Mouse (Mus musculus) kidney, postnatal 14 days (tissue): ENCODE measurements around the gene Pyroxd2.
"Not testable (repeated sequence)": the region's sequence is repeated elsewhere in the genome, so short reads cannot be mapped to it uniquely, and the experiment has no call there.

ENCODE experiments used
- DNase-seq: peaks from one replicate; pipeline ENCODE4 v3.0.0; 2022; ENCODE audit warnings: mixed read lengths

The Pyroxd2 gene

DNA sequence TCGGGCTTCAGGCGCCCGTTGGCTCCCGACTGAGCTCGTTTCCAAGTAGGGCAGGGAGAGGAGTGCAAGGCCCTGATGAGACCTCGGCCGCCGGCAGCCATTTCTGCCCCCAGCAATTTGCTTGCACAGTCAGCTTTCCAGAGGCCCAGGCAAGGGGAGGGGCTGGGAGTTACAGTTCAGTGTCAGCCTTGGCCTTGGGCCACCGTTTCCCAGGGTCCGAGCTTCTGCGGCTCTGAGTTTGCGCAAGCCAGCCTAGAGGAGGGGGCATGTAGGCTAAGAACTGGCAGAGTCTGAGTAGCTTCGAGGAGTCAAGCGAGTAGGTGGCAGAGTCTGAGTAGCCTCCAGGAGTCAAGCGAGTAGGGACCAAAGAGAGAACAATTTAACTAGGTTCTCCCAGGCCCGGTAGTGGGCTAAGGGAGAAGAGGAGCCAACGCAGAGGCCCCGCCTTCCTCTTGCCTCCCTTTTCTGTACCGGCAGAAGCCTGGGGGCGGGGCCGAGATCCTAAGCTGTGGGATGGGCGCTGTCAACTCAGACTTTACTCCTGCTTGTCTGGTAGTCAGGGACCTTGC is at the start of gene Pyroxd2:
Pyroxd2 (minus strand) TSS at position 413 of the 569 bp plus-strand sequence.
- peak; percentile 94 for DNase-seq

- no peak for DNase-seq
Observed at GRCm38 (mm10) chr19:42797866-42798265, 45.3 kb upstream of the Pyroxd2 start.

DNA sequence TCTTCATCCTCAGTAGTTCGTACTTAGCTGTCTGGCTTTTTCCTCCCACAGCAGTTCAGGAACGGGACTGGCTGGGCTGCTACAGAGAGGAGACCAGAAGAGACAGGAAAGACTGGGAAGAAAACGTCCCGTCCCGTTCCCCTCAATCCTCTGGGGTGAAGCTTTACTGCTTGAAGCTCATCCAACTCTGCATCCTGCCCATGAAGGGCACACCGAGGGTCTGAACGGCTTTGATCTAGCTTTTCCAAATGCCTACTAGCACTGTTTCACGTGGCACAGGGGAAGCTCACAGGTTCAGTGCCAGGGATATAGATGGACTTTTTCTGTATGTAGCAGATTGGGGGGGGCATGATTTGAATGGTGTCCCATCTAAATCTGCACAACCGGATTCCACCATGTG is 43.2 kb upstream of the Pyroxd2 start:
- DNase-seq, result no peak

DNA sequence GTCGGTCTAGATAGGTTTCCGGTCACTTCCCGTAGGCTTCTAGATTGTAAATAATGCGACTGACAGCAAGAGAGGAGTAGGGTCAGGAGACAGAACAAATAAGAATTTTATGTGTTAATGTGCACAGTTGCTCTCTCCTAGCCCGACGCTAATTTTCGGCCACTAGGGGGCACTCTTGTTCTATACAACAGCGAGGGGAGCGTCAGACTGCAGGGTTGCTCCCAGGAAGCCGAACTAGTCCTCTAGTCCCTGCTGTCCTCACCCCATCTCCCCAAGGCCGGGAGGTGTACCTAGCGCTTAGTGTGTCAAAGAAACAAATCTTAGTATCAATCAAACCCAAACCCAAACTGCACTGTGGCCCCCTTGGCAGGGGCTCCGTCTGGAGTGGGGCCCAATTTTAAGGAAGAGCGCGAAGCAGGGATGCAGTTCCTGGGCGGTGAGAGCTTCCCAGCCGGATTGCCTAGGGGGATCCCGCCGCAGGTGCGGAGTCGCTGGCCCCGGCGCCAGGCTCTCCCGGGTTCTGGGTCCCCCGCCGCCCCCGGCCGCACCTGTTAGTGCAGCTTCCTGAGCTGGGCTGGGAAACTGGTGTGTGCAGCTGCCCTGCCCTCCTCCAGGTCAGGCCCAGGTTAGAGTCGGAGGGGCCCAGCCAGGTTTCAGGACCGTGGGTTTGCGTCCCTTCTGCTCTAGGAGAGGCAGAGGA is 42.5 kb upstream of the Pyroxd2 start:
- DNase-seq, result peak; percentile 87

DNA sequence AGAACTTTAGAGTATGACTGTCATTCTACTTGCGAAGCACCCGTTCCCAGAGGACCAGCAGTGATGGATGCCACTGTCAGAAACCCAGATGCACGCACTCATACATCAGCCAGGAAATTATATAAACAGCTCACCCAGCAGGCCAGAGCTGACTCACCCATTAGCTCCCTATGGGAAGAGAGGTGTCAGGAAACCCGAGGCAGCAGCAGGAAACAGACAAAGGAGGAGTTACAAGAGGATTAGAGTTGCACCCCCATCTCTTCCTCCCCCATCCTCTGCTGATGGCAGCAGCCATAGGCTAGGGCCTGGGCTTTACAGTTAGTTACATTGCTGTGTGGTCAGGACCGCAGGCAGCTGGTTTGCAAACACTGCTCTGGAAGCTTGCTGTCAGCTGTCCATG is 35.7 kb upstream of the Pyroxd2 start:
- DNase-seq, result peak; percentile 8

GRCm38 (mm10) chr19:42785562-42786220 is 33.1 kb upstream of the Pyroxd2 start:
- no peak for DNase-seq

- DNase-seq, result no peak
Observed at GRCm38 (mm10) chr19:42785129-42785528, 32.6 kb upstream of the Pyroxd2 start.

- not testable (repeated sequence) for DNase-seq
Observed at GRCm38 (mm10) chr19:42780156-42780538, 27.6 kb upstream of the Pyroxd2 start.

DNA sequence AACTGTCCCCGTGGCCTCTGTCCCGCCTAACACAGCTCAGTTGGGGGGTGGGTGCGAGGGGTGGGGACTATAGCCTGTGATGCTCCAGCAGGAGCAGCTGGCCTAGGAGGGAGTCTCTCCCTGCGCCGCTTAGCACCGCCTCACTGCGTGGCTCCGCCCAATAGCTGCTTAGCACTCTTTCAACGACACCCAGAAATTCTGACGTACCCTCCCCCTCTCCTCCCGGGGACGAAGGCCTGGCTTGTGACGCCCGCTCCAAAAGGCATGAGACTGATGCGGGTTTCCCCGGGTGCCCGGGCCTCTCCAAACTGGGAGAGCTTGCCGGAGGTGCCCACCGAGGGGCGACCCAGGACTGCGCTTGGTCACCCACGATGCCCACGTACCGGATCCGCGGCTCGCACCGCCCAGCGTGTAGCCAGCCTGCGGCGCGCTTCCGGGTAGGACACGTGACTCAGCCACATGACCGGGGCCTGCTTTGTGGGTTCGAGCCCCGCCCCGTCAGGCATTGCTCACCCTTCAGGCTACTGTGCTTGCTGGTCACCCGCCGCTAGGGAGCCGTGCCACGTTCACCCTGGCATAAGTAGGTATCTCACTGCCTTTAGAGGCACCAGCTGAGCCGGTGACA is 27.1 kb upstream of the Pyroxd2 start, which contains the start of gene Hps1:
Hps1 (minus strand) TSS at position 448 of the 625 bp plus-strand sequence.
- DNase-seq, result peak; percentile 91

DNA sequence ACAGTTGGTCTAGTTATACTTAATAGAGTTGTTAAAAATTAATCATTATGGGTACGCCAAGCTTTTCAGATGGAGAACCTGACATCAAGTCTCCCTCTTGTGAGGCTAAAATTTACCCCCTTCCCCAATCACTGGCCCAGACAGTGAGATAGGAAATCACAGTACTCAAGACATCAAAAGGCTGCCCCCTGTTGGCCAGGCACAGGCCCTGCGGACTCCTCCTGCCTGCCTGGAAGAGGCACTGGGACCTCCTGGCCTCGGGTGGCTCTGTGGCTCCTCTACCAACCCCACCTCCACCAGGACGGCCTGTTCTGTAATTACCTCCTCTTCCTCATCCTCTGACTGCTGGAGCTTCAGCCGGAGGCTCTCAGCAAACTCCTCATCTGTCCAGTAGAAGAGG is 25.2 kb upstream of the Pyroxd2 start:
- peak; percentile 39 for DNase-seq

GRCm38 (mm10) chr19:42776813-42777212 is 24.2 kb upstream of the Pyroxd2 start:
- peak; percentile 36 for DNase-seq

GRCm38 (mm10) chr19:42770141-42770872 is 17.7 kb upstream of the Pyroxd2 start:
- DNase-seq, result no peak

GRCm38 (mm10) chr19:42769648-42770047 is 17.1 kb upstream of the Pyroxd2 start:
- DNase-seq, result no peak

- no peak for DNase-seq
Observed at GRCm38 (mm10) chr19:42767361-42767760, 14.8 kb upstream of the Pyroxd2 start.

DNA sequence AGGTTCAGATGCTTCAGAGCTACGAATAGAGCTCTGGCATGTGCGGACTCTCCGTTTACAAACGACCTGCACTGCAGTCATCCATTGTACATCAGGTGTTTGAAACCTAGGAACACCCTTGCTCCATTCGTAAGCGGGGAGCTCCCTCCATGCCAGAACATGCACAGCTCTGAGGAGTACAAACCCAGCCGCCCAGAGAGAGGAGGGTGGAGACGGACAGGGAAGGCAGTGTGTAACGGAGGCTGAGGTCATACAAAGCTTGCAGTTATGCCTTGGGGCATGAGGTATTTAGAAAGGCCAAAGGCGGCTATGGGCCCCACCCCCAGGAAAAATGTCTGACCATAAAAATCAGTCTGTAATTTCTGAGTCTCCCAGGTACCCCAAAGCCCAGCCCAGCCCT is 11.8 kb upstream of the Pyroxd2 start:
- DNase-seq, result no peak

GRCm38 (mm10) chr19:42756671-42757070 is 4.1 kb upstream of the Pyroxd2 start:
- no peak for DNase-seq

GRCm38 (mm10) chr19:42755148-42755870 is 2.7 kb upstream of the Pyroxd2 start:
- peak; percentile 62 for DNase-seq

GRCm38 (mm10) chr19:42753141-42753917 is 754 bp upstream of the Pyroxd2 start:
- peak; percentile 92 for DNase-seq

DNA sequence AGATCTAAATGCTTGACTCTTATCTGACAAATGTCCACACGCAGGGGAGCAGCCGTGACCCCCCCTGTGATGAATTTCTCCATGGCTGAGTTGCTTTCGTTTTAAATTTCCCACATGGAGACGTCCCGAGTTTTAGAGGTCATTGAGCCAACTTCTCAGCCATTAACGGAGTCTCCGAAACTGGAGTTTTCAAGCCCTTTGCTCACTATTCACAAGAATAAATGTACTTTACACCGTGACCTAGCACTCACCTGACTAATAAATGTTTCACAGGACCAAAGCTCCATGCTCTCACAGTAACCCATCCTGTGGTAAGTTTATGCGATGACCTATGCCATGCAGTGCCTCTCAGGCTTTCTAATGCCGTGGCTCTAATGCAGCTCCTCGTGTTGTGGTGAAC is 2.4 kb downstream of the Pyroxd2 start:
- peak; percentile 64 for DNase-seq

GRCm38 (mm10) chr19:42746702-42747101 is 5.9 kb downstream of the Pyroxd2 start:
- DNase-seq, result no peak

DNA sequence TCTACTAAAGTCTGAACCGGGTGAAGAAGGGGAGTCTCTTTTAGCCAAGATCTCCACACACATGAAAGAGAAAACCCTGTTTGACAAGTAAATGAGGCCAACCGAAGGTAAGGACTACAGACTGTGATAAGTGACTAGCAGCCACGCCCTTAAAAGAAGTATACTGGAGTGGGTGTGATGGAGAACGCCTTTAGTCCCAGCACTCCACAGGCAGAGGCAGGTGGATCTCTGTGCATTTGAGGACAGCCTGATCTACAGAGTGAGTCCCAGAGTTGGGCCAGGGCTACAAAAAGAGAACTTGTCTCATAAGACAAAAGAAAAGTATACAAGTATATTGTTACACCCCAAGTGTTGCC is 6.7 kb downstream of the Pyroxd2 start:
- DNase-seq, result no peak
